Mouse (Mus musculus): ENCODE data around the gene Oas1g.
"Not testable (repeated sequence)": the region's sequence is repeated elsewhere in the genome, so short reads cannot be mapped to it uniquely, and the experiment has no call there.

Gene Oas1g

GRCm38 (mm10) chr5:120890026-120890425 lies 2.6 kb upstream of the Oas1g start:
- DNase-seq (ENCODE audit: low spot score in 2 of 2): no peak

GRCm38 (mm10) chr5:120888294-120888815 lies 942 bp upstream of the Oas1g start:
- not testable (repeated sequence) for DNase-seq (ENCODE audit: low spot score in 2 of 2)

GRCm38 (mm10) chr5:120887831-120888230 lies 418 bp upstream of the Oas1g start:
- no peak for DNase-seq (ENCODE audit: low spot score in 2 of 2)

- DNase-seq (ENCODE audit: low spot score in 2 of 2): not testable (repeated sequence)
These were observed 5.7 kb downstream of the Oas1g start for GRCm38 (mm10) chr5:120881681-120882080.

GRCm38 (mm10) chr5:120878803-120879202 lies 8.6 kb downstream of the Oas1g start:
- not testable (repeated sequence) for DNase-seq (ENCODE audit: low spot score in 2 of 2)

- not testable (repeated sequence) for DNase-seq (ENCODE audit: low spot score in 2 of 2)
These were observed 10.0 kb downstream of the Oas1g start for GRCm38 (mm10) chr5:120877407-120877806.

GRCm38 (mm10) chr5:120876839-120877238 lies 10.6 kb downstream of the Oas1g start:
- DNase-seq (ENCODE audit: low spot score in 2 of 2): not testable (repeated sequence)

- DNase-seq (ENCODE audit: low spot score in 2 of 2): no peak
These were observed 15.9 kb downstream of the Oas1g start for GRCm38 (mm10) chr5:120871469-120871868.

- DNase-seq (ENCODE audit: low spot score in 2 of 2): no peak
These were observed 16.6 kb downstream of the Oas1g start for GRCm38 (mm10) chr5:120870782-120871181.

- DNase-seq (ENCODE audit: low spot score in 2 of 2): no peak
These were observed 17.3 kb downstream of the Oas1g start for GRCm38 (mm10) chr5:120870081-120870480.

GRCm38 (mm10) chr5:120869436-120870015 lies 17.9 kb downstream of the Oas1g start:
- no peak for DNase-seq (ENCODE audit: low spot score in 2 of 2)

- DNase-seq (ENCODE audit: low spot score in 2 of 2): peak in 1 of 2 experiments; percentile 17
These were observed 22.0 kb downstream of the Oas1g start for GRCm38 (mm10) chr5:120865336-120865860.

GRCm38 (mm10) chr5:120861121-120861520 lies 26.3 kb downstream of the Oas1g start, which contains the start of gene Oas1h:
Oas1h (plus strand) TSS chr5:120861421.
- no peak for DNase-seq (ENCODE audit: low spot score in 2 of 2)

GRCm38 (mm10) chr5:120859241-120859640 lies 28.2 kb downstream of the Oas1g start:
- no peak for DNase-seq (ENCODE audit: low spot score in 2 of 2)

GRCm38 (mm10) chr5:120849601-120850136 lies 37.7 kb downstream of the Oas1g start:
- DNase-seq (ENCODE audit: low spot score in 2 of 2): peak in 1 of 2 experiments; percentile 11

GRCm38 (mm10) chr5:120847067-120847466 lies 40.3 kb downstream of the Oas1g start, which contains the start of gene Oas1f:
Oas1f (plus strand) TSS chr5:120847367.
- DNase-seq (ENCODE audit: low spot score in 2 of 2): no peak

GRCm38 (mm10) chr5:120844713-120845112 lies 42.7 kb downstream of the Oas1g start:
- DNase-seq (ENCODE audit: low spot score in 2 of 2): no peak

GRCm38 (mm10) chr5:120836731-120837585 lies 50.5 kb downstream of the Oas1g start:
- DNase-seq (ENCODE audit: low spot score in 2 of 2): peak in 1 of 2 experiments; percentile 20

- no peak for DNase-seq (ENCODE audit: low spot score in 2 of 2)
These were observed 53.8 kb downstream of the Oas1g start for GRCm38 (mm10) chr5:120833335-120834280.

GRCm38 (mm10) chr5:120831031-120831430 lies 56.4 kb downstream of the Oas1g start:
- no peak for DNase-seq (ENCODE audit: low spot score in 2 of 2)
